Mouse (Mus musculus): Measurements from ENCODE around the gene Rflna. TPM values are rescaled to one million over a fixed set of nuclear protein-coding genes. Genes with fewer than 3 reads are reported as not detected.

Gene Rflna
- polyA plus RNA-seq, 1 experiment, result not detected

DNA sequence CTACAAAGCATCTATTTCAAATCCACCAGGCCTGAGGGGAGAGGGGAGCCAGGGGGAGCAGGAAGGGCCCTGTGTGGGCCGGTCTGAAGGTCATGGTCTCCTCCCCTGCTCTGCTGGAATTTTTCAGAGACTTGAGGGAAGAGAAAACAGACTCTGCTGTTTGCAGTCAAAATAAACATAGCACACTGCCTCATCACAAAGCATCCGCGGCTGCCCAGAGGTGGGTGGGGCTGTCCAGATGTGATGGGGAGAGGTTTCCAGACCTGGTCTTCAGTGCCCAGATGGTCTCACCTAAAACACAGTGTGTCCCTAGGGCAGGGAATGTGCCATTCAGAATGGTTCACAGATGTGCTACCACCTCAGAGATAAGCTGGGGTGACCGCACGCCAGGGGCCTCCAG lies 43.4 kb downstream of the Rflna start:
- H3K4me3 ChIP-seq (replicated peaks; ENCODE audit: control insufficient read depth, low read depth, low read length), result no peak overlapping the region
- peaks cover 4% of the 10 kb centered on the region for H3K4me1 ChIP-seq (ENCODE audit: control insufficient read depth, insufficient read depth, low read length)
- no peak for TF ChIP-seq CTCF (IDR thresholded peaks at IDR 0.05; ENCODE audit: control insufficient read depth, insufficient read depth, low read length)
- TF ChIP-seq POLR2A (IDR thresholded peaks at IDR 0.05; ENCODE audit: borderline replicate concordance, control insufficient read depth, low read depth, low read length), result no peak
- H3K27ac ChIP-seq (ENCODE audit: control insufficient read depth, insufficient read depth, low read depth, low read length, poor library complexity), result no peak overlapping the region
- 90% methylated on average over 5 of the region's 5 CpGs for WGBS

DNA sequence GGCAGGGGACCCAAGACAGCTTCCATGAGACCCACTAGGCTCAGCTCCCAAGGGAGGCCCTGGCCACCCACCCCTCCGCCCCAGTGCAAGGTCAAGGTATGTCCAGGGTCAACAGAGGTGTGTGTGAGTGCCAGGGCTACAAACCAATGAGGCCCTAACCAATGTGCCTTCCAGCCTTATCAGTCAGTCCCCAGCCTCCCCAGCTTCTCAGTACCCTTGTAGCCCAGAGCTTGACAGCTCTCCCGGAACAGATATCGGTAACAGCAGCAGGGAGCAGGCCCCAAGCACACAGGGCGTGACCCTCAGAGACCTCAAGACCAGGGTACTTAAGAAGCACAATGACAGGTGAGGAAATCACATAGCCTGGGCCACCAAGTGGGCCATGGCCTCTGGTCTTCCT lies 46.5 kb downstream of the Rflna start:
- 84% methylated on average over 4 of the region's 4 CpGs for WGBS
- Histone ChIP-seq H3K4me3 (replicated peaks; ENCODE audit: control insufficient read depth, low read depth, low read length) (no peak overlapping the region), H3K27ac (ENCODE audit: control insufficient read depth, insufficient read depth, low read depth, low read length, poor library complexity) (no peak overlapping the region), H3K4me1 (ENCODE audit: control insufficient read depth, insufficient read depth, low read length) (peaks cover 24% of the 10 kb centered on the region)
- TF ChIP-seq CTCF (IDR thresholded peaks at IDR 0.05; ENCODE audit: control insufficient read depth, insufficient read depth, low read length) (no peak), POLR2A (IDR thresholded peaks at IDR 0.05; ENCODE audit: borderline replicate concordance, control insufficient read depth, low read depth, low read length) (no peak)

DNA sequence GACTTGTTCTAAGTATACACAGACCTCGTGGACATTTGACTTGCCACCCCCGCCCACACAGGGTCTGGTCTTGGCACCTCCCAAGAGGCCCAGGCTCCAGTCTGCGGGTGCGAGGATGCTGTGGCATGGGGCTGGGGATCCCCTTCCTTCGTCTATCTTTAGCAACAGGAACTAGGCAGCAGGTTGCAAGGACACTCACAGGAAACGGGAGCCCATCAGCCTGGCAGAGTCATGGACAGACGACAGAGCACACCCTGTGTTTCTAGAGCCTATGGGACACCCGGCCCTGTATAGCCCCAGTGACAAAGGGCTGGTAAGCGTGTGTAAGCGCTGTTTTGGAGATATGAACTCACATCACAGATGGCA lies 49.2 kb downstream of the Rflna start:
- H3K4me3 ChIP-seq (replicated peaks; ENCODE audit: control insufficient read depth, low read depth, low read length), result no peak overlapping the region
- no peak for TF ChIP-seq POLR2A (IDR thresholded peaks at IDR 0.05; ENCODE audit: borderline replicate concordance, control insufficient read depth, low read depth, low read length)
- TF ChIP-seq CTCF (IDR thresholded peaks at IDR 0.05; ENCODE audit: control insufficient read depth, insufficient read depth, low read length), result no peak
- 24% methylated on average over 10 of the region's 10 CpGs for WGBS

DNA sequence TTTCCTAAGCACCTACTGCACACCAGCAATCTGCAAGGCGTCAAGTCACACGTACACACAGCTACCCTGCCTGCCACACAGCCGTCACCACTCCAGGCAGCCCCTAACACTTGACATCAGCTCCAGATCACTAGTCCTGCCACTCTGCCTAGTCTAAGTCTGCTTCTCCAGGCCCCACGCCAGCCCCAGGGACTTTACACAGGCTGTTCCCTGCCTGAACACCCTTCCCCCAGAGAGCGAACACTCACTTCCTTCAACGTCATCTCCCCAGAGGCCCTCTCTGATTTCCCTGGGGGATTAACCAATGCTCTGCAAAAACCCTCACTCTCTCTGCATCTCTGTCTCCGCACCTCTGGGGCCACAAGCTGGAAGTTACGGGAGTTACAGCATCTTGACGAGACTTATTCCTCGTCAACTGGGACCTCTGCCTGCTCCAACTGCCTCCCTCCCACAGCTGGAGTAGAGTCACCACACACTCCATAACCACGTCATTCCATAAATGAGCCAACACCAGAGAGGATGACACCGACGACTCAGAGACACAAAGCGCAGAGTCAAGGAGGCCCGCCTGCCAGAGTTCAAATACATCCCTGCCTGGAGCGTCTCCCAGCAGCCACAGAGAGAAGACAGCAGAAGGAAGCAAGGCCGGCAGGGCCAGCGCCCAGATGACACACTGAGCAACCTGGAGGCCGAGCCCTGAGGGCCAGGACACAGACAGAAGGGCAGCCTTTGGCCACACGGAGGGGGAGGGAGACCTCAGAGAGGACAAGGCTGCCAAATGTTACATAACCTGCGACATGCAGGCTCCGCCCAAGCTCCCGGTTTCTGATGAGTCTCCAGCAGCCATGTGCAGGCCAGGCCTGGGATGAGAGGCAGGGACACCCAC lies 49.8 kb downstream of the Rflna start:
- H3K4me1 ChIP-seq (ENCODE audit: control insufficient read depth, insufficient read depth, low read length), result peaks cover 28% of the 10 kb centered on the region
- 42% methylated on average over 23 of the region's 23 CpGs for WGBS
- H3K27ac ChIP-seq (ENCODE audit: control insufficient read depth, insufficient read depth, low read depth, low read length, poor library complexity), result peak overlapping the region; percentile 13; the same call in 1 of the 2 replicates
- TF ChIP-seq POLR2A (IDR thresholded peaks at IDR 0.05; ENCODE audit: borderline replicate concordance, control insufficient read depth, low read depth, low read length) (no peak), CTCF (IDR thresholded peaks at IDR 0.05; ENCODE audit: control insufficient read depth, insufficient read depth, low read length) (no peak)
- no peak overlapping the region for H3K4me3 ChIP-seq (replicated peaks; ENCODE audit: control insufficient read depth, low read depth, low read length)

More for the DNA sequence above, 49.2 kb downstream of the Rflna start:
- H3K27ac ChIP-seq (ENCODE audit: control insufficient read depth, insufficient read depth, low read depth, low read length, poor library complexity), result peak overlapping the region; percentile 13; the same call in 1 of the 2 replicates
- peaks cover 28% of the 10 kb centered on the region for H3K4me1 ChIP-seq (ENCODE audit: control insufficient read depth, insufficient read depth, low read length)

DNA sequence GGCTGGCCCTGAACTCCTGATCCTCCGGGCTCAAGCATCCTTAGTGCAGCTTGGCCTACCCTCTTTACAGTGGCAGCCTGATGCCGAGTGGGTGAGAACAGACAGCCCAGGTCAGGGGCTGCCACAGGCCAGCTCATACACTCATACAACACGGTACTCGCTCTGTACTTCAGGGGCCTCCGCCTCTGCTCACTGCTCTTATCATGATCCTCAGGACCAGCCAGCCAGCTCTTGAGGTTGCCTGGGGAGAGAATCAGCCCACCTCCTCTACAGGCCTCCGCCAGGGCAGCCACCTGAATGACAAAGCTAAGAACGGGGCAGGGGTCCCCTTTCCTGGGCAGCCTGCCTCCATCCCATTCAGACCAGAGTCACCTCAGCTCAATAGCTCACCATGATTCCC lies 50.6 kb downstream of the Rflna start:
- no peak for TF ChIP-seq CTCF (IDR thresholded peaks at IDR 0.05; ENCODE audit: control insufficient read depth, insufficient read depth, low read length)
- no peak for TF ChIP-seq POLR2A (IDR thresholded peaks at IDR 0.05; ENCODE audit: borderline replicate concordance, control insufficient read depth, low read depth, low read length)
- H3K27ac ChIP-seq (ENCODE audit: control insufficient read depth, insufficient read depth, low read depth, low read length, poor library complexity), result no peak overlapping the region
- peaks cover 28% of the 10 kb centered on the region for H3K4me1 ChIP-seq (ENCODE audit: control insufficient read depth, insufficient read depth, low read length)
- H3K4me3 ChIP-seq (replicated peaks; ENCODE audit: control insufficient read depth, low read depth, low read length), result no peak overlapping the region
- 73% methylated on average over 7 of the region's 7 CpGs for WGBS

DNA sequence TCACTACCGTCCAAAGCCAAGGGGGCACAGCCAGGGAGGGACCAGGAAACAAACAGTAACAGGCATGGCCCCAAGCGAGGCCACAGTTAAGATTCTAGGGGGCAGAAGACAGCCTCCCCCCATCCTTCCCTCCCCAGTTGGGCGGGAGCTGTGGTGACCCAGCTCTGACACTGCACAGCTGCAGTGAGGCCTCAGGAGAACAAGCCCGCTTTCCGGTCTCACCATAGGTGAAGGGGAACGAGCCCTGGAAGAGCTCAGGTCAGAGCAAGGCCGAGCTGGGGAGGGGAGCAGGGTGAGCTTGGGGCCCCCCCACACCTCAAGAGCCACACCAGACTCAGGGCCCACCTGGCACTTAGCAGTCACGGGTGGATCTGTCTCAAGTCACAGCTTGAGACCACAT lies 52.9 kb downstream of the Rflna start:
- H3K4me3 ChIP-seq (replicated peaks; ENCODE audit: control insufficient read depth, low read depth, low read length), result no peak overlapping the region
- H3K4me1 ChIP-seq (ENCODE audit: control insufficient read depth, insufficient read depth, low read length), result peaks cover 32% of the 10 kb centered on the region
- 21% methylated on average over 8 of the region's 8 CpGs for WGBS
- no peak for TF ChIP-seq CTCF (IDR thresholded peaks at IDR 0.05; ENCODE audit: control insufficient read depth, insufficient read depth, low read length)
- no peak for TF ChIP-seq POLR2A (IDR thresholded peaks at IDR 0.05; ENCODE audit: borderline replicate concordance, control insufficient read depth, low read depth, low read length)
- 0 out of 2 replicates have a peak overlapping the region, but pooled peaks have one; percentile 5 for H3K27ac ChIP-seq (ENCODE audit: control insufficient read depth, insufficient read depth, low read depth, low read length, poor library complexity)

DNA sequence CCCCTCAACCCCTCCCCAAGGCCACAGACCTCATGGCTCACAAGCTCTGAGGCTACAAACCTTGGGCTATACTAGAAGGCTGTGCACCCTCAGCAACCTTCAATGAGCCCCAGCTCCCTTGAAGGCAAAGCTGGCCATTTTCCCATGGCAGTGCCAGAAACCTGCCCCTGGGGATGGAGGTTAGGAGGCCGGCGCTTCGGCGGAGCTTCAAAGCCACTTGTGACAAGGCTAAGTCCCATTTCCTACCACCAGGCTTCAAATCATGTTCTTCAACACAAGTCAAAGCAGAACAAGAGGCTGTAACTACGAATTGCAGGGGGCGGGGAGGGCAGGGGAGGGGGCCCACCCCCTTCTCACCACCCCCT lies 53.3 kb downstream of the Rflna start:
- H3K4me3 ChIP-seq (replicated peaks; ENCODE audit: control insufficient read depth, low read depth, low read length), result no peak overlapping the region
- peaks cover 32% of the 10 kb centered on the region for H3K4me1 ChIP-seq (ENCODE audit: control insufficient read depth, insufficient read depth, low read length)
- H3K27ac ChIP-seq (ENCODE audit: control insufficient read depth, insufficient read depth, low read depth, low read length, poor library complexity), result 0 out of 2 replicates have a peak overlapping the region, but pooled peaks have one; percentile 5
- 19% methylated on average over 6 of the region's 6 CpGs for WGBS
- TF ChIP-seq POLR2A (IDR thresholded peaks at IDR 0.05; ENCODE audit: borderline replicate concordance, control insufficient read depth, low read depth, low read length) (no peak), CTCF (IDR thresholded peaks at IDR 0.05; ENCODE audit: control insufficient read depth, insufficient read depth, low read length) (no peak)

DNA sequence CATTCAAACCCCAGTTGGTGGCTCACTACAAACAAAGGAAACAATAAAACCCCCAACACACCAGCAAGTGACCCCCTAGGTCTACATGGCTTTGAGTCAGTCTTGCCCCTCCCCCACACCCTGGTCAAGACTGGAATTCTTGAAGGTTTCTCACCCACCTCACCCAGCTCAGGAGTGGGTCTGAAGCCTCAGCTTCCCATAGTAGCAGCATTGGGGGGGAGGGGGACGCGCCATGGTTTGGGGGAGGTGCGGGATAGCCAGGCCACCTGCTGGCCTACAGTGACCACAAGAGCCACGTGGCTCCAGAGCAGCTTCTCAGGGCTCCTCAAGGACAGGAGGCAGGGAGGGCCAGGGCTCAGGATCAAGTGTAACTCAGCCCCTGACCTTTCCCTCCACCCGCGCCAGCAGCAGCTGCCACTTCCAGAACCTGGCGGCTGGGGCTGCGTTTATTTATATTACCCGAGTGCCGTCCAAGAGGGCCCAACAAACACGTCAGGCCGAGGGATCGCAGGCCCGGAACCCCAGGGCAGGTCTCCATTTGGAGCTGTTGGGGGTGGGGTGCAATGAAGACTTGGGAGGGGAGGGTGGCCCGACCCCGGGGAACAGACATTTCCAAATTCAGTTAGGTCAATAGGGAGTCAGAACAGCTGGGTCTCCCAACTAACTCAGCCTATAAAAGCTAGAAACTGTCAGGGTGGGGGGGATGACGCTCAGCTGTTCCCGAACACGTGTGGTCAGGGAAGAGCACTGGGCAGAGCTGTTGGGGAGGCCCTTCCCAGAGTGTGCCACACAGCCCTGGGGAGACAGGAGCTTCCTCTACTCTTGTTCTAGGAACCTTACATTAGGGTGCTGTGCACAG lies 53.9 kb downstream of the Rflna start:
- TF ChIP-seq CTCF (IDR thresholded peaks at IDR 0.05; ENCODE audit: control insufficient read depth, insufficient read depth, low read length) (no peak), POLR2A (IDR thresholded peaks at IDR 0.05; ENCODE audit: borderline replicate concordance, control insufficient read depth, low read depth, low read length) (no peak)
- no peak overlapping the region for H3K27ac ChIP-seq (ENCODE audit: control insufficient read depth, insufficient read depth, low read depth, low read length, poor library complexity)
- WGBS, result 12% methylated on average over 19 of the region's 19 CpGs
- peak overlapping the region; percentile 17 for H3K4me3 ChIP-seq (replicated peaks; ENCODE audit: control insufficient read depth, low read depth, low read length)
- peaks cover 27% of the 10 kb centered on the region for H3K4me1 ChIP-seq (ENCODE audit: control insufficient read depth, insufficient read depth, low read length)

All from bone marrow, adult 2 months (tissue).